Mouse (Mus musculus) hindbrain, embryonic 11.5 days (tissue): ENCODE data around the gene Rrbp1. TPM values are rescaled to one million over a fixed set of nuclear protein-coding genes. Genes with fewer than 3 reads are reported as not detected.

ENCODE experiments used
- ATAC-seq: fragments of 200-750 bp; cut with Nextera tagmentation; 2 replicates; pipeline ENCODE4 v1.8.0; 2017; ENCODE audit warnings: mild to moderate bottlenecking, moderate TSS enrichment, moderate library complexity; ENCODE audit not compliant: low FRiP score
- DNase-seq: peaks from one replicate; pipeline ENCODE4 v3.0.0-alpha.2; 2015; ENCODE audit warnings: low spot score
- H3K27ac ChIP-seq: fragments of 300-500 bp; sonication (generic); 2 replicates; pipeline ENCODE4 v1.5.1; 2014; ENCODE audit warnings: mild to moderate bottlenecking, low read depth, low read length
- H3K27me3 ChIP-seq: fragments of 300-500 bp; sonication (generic); 2 replicates; pipeline ENCODE4 v1.6.1; 2014; ENCODE audit warnings: mild to moderate bottlenecking, low read length, moderate library complexity, mixed read lengths; ENCODE audit not compliant: control insufficient read depth, insufficient read depth
- H3K36me3 ChIP-seq: fragments of 300-500 bp; sonication (generic); 2 replicates; pipeline ENCODE4 v1.6.1; 2014; ENCODE audit warnings: mild to moderate bottlenecking, low read length, moderate library complexity, mixed read lengths; ENCODE audit not compliant: control insufficient read depth, insufficient read depth
- H3K4me1 ChIP-seq: fragments of 300-500 bp; sonication (generic); replicated peaks from 2 replicates; pipeline ENCODE4 v1.6.1; 2014; ENCODE audit warnings: low read length, mixed read lengths; ENCODE audit not compliant: control insufficient read depth, insufficient read depth
- H3K4me2 ChIP-seq: fragments of 300-500 bp; sonication (generic); replicated peaks from 2 replicates; pipeline ENCODE4 v1.6.1; 2014; ENCODE audit warnings: mild to moderate bottlenecking, low read depth, low read length
- H3K4me3 ChIP-seq: fragments of 300-500 bp; sonication (generic); 2 replicates; pipeline ENCODE4 v1.5.1; 2014; ENCODE audit warnings: low read depth, low read length
- H3K9ac ChIP-seq: fragments of 300-500 bp; sonication (generic); 2 replicates; pipeline ENCODE4 v1.6.1; 2014; ENCODE audit warnings: low read depth, low read length
- H3K9me3 ChIP-seq: fragments of 300-500 bp; sonication (generic); 2 replicates; pipeline ENCODE4 v1.6.1; 2016; ENCODE audit warnings: low read length; ENCODE audit not compliant: control insufficient read depth
- WGBS: fragments of 180-500 bp; shearing (Covaris S2); extraction: QIAGEN DNeasy Blood & Tissue Kit; methylation state at CpG from one replicate; pipeline ENCODE4 v1.1.7; 2014; 5-methylcytosine and 5-hydroxymethylcytosine counted together
- polyA plus RNA-seq: library from polyadenylated mRNA; unstranded; fragments of >200 nt; fragmentation: Nextera tagmentation; extraction: Ambion mirVana; gene quantifications from 2 replicates; pipeline ENCODE4 v1.2.1, GENCODE M21; 2014

Rrbp1 gene
- polyA plus RNA-seq, result 41.6 and 63.9 TPM in 2 replicates

GRCm38 (mm10) chr2:144011080-144011551 is at the start of gene Rrbp1:
Gene Rrbp1, minus strand, starts transcription at chr2:144011263.
- under 1% methylated on average over 44 of the region's 53 CpGs for whole genome bisulfite sequencing
- Histone ChIP-seq H3K27me3 (no peaks in the 10 kb centered on the region), H3K9ac (peak within 1 kb of the TSS; percentile 75), H3K4me3 (peak within 1 kb of the TSS; percentile 70), H3K4me1 (no peaks in the 10 kb centered on the region; the same call in 1 of the 2 replicates), H3K27ac (peak within 1 kb of the TSS; percentile 82), H3K36me3 (no peaks in the 10 kb centered on the region), H3K9me3 (no peaks in the 10 kb centered on the region), H3K4me2 (peak within 1 kb of the TSS; percentile 60)
- ATAC-seq (peak; percentile 99), DNase-seq (peak; percentile 98)

GRCm38 (mm10) chr2:144057735-144058134 is 46.7 kb upstream of the Rrbp1 start:
- Histone ChIP-seq H3K27me3 (no peaks in the 10 kb centered on the region), H3K4me3 (no peak overlapping the region), H3K9me3 (no peaks in the 10 kb centered on the region), H3K4me2 (no peak overlapping the region), H3K9ac (no peak overlapping the region), H3K4me1 (no peaks in the 10 kb centered on the region), H3K27ac (no peak overlapping the region), H3K36me3 (no peaks in the 10 kb centered on the region)
- 79% methylated on average over 2 of the region's 2 CpGs for WGBS
- no peak for DNase-seq
- ATAC-seq, result no peak

GRCm38 (mm10) chr2:144052410-144053065 is 41.5 kb upstream of the Rrbp1 start:
- Histone ChIP-seq H3K27me3 (no peaks in the 10 kb centered on the region), H3K36me3 (no peaks in the 10 kb centered on the region), H3K9me3 (no peaks in the 10 kb centered on the region), H3K4me2 (no peak overlapping the region), H3K4me1 (no peaks in the 10 kb centered on the region), H3K27ac (no peak overlapping the region), H3K4me3 (no peak overlapping the region), H3K9ac (no peak overlapping the region)
- ATAC-seq (no peak), DNase-seq (no peak)
- 92% methylated on average over 8 of the region's 8 CpGs for WGBS

GRCm38 (mm10) chr2:144050861-144051260 is 39.8 kb upstream of the Rrbp1 start:
- Histone ChIP-seq H3K4me2 (no peak overlapping the region), H3K9me3 (no peaks in the 10 kb centered on the region), H3K36me3 (no peaks in the 10 kb centered on the region), H3K27ac (no peak overlapping the region), H3K4me3 (no peak overlapping the region), H3K9ac (no peak overlapping the region), H3K4me1 (no peaks in the 10 kb centered on the region), H3K27me3 (no peaks in the 10 kb centered on the region)
- 88% methylated on average over 6 of the region's 6 CpGs for WGBS
- DNase-seq (no peak), ATAC-seq (no peak)

- Histone ChIP-seq H3K27ac (no peak overlapping the region), H3K4me3 (no peak overlapping the region), H3K4me1 (no peaks in the 10 kb centered on the region), H3K9ac (no peak overlapping the region), H3K27me3 (no peaks in the 10 kb centered on the region), H3K9me3 (no peaks in the 10 kb centered on the region), H3K36me3 (no peaks in the 10 kb centered on the region), H3K4me2 (no peak overlapping the region)
- DNase-seq (no peak), ATAC-seq (no peak)
- WGBS, result 85% methylated on average over 8 of the region's 8 CpGs
Observed at GRCm38 (mm10) chr2:144050146-144050680, 39.1 kb upstream of the Rrbp1 start.

GRCm38 (mm10) chr2:144046916-144047315 is 35.9 kb upstream of the Rrbp1 start:
- 86% methylated on average over 11 of the region's 11 CpGs for WGBS
- H3K9me3 ChIP-seq, result no peaks in the 10 kb centered on the region
- H3K4me1 ChIP-seq, result no peaks in the 10 kb centered on the region
- H3K27ac ChIP-seq, result no peak overlapping the region
- H3K9ac ChIP-seq, result no peak overlapping the region
- H3K4me3 ChIP-seq, result no peak overlapping the region
- H3K27me3 ChIP-seq, result no peaks in the 10 kb centered on the region
- no peak for DNase-seq
- no peak for ATAC-seq
- H3K36me3 ChIP-seq, result no peaks in the 10 kb centered on the region
- no peak overlapping the region for H3K4me2 ChIP-seq

GRCm38 (mm10) chr2:144045756-144046560 is 34.9 kb upstream of the Rrbp1 start:
- ATAC-seq (no peak), DNase-seq (no peak)
- Histone ChIP-seq H3K4me1 (no peaks in the 10 kb centered on the region), H3K9ac (no peak overlapping the region), H3K36me3 (no peaks in the 10 kb centered on the region), H3K4me2 (no peak overlapping the region), H3K9me3 (no peaks in the 10 kb centered on the region), H3K27me3 (no peaks in the 10 kb centered on the region), H3K27ac (no peak overlapping the region), H3K4me3 (no peak overlapping the region)
- 80% methylated on average over 5 of the region's 5 CpGs for WGBS

GRCm38 (mm10) chr2:144044726-144045125 is 33.7 kb upstream of the Rrbp1 start:
- no peak overlapping the region for H3K4me2 ChIP-seq
- H3K4me3 ChIP-seq, result no peak overlapping the region
- ATAC-seq, result no peak
- no peak for DNase-seq
- WGBS, result 80% methylated on average over 6 of the region's 6 CpGs
- H3K9me3 ChIP-seq, result no peaks in the 10 kb centered on the region
- H3K36me3 ChIP-seq, result no peaks in the 10 kb centered on the region
- no peak overlapping the region for H3K27ac ChIP-seq
- no peak overlapping the region for H3K9ac ChIP-seq
- no peaks in the 10 kb centered on the region for H3K4me1 ChIP-seq
- no peaks in the 10 kb centered on the region for H3K27me3 ChIP-seq
